Comparison of ENCODE assay signal across 21 mouse cellular contexts in genomic region chr12:28353140-28353539, GRCm38 (mm10).
A peak's percentile ranks its signal among the peaks of the same experiment; 100 is the strongest.
DNase-seq lines count a peak whose midpoint lies in the region; ATAC-seq lines count a peak whose summit lies in the region.
"Had no signal": no experiment of that assay in that cellular context is flagged by ENCODE, and none has a peak within 500 bp of the region (broad histone marks: within the 10 kb centered on the region; RNA-seq: fewer than 3 reads in every experiment).

No protein-coding gene starts in this region.

- peaks cover 21% of the 10 kb centered on the region for H3K4me1 ChIP-seq in midbrain, embryonic 10.5 days
- no peaks in the 10 kb centered on the region for H3K4me1 ChIP-seq in midbrain, embryonic 16.5 days (ENCODE audit: control insufficient read depth, insufficient read depth, low read length)
- H3K4me1 ChIP-seq in embryonic facial prominence, embryonic 13.5 days = peaks cover 18% of the 10 kb centered on the region
- no peaks in the 10 kb centered on the region; the same call in 1 of the 2 replicates for H3K4me1 ChIP-seq in liver, embryonic 15.5 days (replicated peaks)
- H3K4me1 ChIP-seq: neural tube, embryonic 12.5 days had no signal

- H3K9ac ChIP-seq in midbrain, embryonic 16.5 days (ENCODE audit: low read depth, low read length) = no peak overlapping the region
- H3K9ac ChIP-seq in embryonic facial prominence, embryonic 13.5 days = no peak overlapping the region
- no peak overlapping the region for H3K9ac ChIP-seq in liver, embryonic 15.5 days
- H3K9ac ChIP-seq: hindbrain, embryonic 12.5 days; neural tube, embryonic 12.5 days had no signal

- no peaks in the 10 kb centered on the region for H3K36me3 ChIP-seq in midbrain, embryonic 10.5 days
- H3K36me3 ChIP-seq in midbrain, embryonic 16.5 days (ENCODE audit: control insufficient read depth, insufficient read depth, low read length) = no peaks in the 10 kb centered on the region
- H3K36me3 ChIP-seq in embryonic facial prominence, embryonic 13.5 days = no peaks in the 10 kb centered on the region
- H3K36me3 ChIP-seq in liver, embryonic 15.5 days (replicated peaks) = no peaks in the 10 kb centered on the region
- H3K36me3 ChIP-seq: hindbrain, embryonic 12.5 days; neural tube, embryonic 12.5 days had no signal

- WGBS in midbrain, embryonic 10.5 days = 57% methylated on average over 3 of the region's 3 CpGs
- WGBS in midbrain, embryonic 16.5 days = 61% methylated on average over 3 of the region's 3 CpGs
- 46% methylated on average over 3 of the region's 3 CpGs for WGBS in embryonic facial prominence, embryonic 13.5 days
- WGBS in liver, embryonic 15.5 days (ENCODE audit: insufficient replicate concordance) = 42% methylated on average over 3 of the region's 3 CpGs

- H3K27me3 ChIP-seq in midbrain, embryonic 10.5 days (ENCODE audit: low read depth, poor library complexity, severe bottlenecking) = no peaks in the 10 kb centered on the region
- H3K27me3 ChIP-seq in midbrain, embryonic 16.5 days (ENCODE audit: control insufficient read depth, insufficient read depth, low read depth, low read length) = no peaks in the 10 kb centered on the region
- H3K27me3 ChIP-seq in embryonic facial prominence, embryonic 13.5 days = no peaks in the 10 kb centered on the region
- H3K27me3 ChIP-seq in liver, embryonic 15.5 days = no peaks in the 10 kb centered on the region
- H3K27me3 ChIP-seq: hindbrain, embryonic 12.5 days; neural tube, embryonic 12.5 days had no signal

- H3K9me3 ChIP-seq in midbrain, embryonic 10.5 days (replicated peaks) = no peaks in the 10 kb centered on the region
- no peaks in the 10 kb centered on the region for H3K9me3 ChIP-seq in midbrain, embryonic 16.5 days (replicated peaks; ENCODE audit: control insufficient read depth, low read length, poor library complexity, severe bottlenecking)
- no peaks in the 10 kb centered on the region for H3K9me3 ChIP-seq in embryonic facial prominence, embryonic 13.5 days
- H3K9me3 ChIP-seq in liver, embryonic 15.5 days (replicated peaks) = no peaks in the 10 kb centered on the region
- H3K9me3 ChIP-seq: neural tube, embryonic 12.5 days had no signal

- H3K4me3 ChIP-seq in midbrain, embryonic 10.5 days = no peak overlapping the region
- H3K4me3 ChIP-seq in midbrain, embryonic 16.5 days (ENCODE audit: low read depth, low read length) = no peak overlapping the region
- H3K4me3 ChIP-seq in embryonic facial prominence, embryonic 13.5 days = no peak overlapping the region
- H3K4me3 ChIP-seq in liver, embryonic 15.5 days (replicated peaks) = no peak overlapping the region
- H3K4me3 ChIP-seq: hindbrain, embryonic 12.5 days; neural tube, embryonic 12.5 days had no signal

- no peak overlapping the region for H3K4me2 ChIP-seq in midbrain, embryonic 16.5 days (ENCODE audit: low read length)
- no peak overlapping the region for H3K4me2 ChIP-seq in embryonic facial prominence, embryonic 13.5 days
- no peak overlapping the region for H3K4me2 ChIP-seq in liver, embryonic 15.5 days
- H3K4me2 ChIP-seq: hindbrain, embryonic 12.5 days; neural tube, embryonic 12.5 days had no signal

- peak; percentile 21 for DNase-seq in embryo, embryonic 11 days
- DNase-seq in embryo, embryonic 10 days (ENCODE audit: low spot score) = no peak
- DNase-seq in midbrain, embryonic 10.5 days (ENCODE audit: low spot score) = no peak
- DNase-seq in right cerebral cortex, postnatal 4 days = no peak
- no peak for DNase-seq in cerebellum, adult 18-20 months
- DNase-seq: adrenal gland, adult 2 months; cerebellum, adult 8-10 months; gastrocnemius, postnatal 25 days; kidney, adult 9 months; kidney, postnatal 36 days; layer of hippocampus, adult 9-11 months; lung, adult 2 months; lung, postnatal 36 days; thymus, adult 2 months had no signal

- no peak for ATAC-seq in midbrain, embryonic 16.5 days
- no peak for ATAC-seq in embryonic facial prominence, embryonic 13.5 days (ENCODE audit: insufficient number of reproducible peaks, insufficient read depth, low FRiP score, low TSS enrichment, low read depth)
- ATAC-seq in liver, embryonic 15.5 days (ENCODE audit: insufficient read depth) = peak; percentile 73
- ATAC-seq: forebrain, embryonic 14.5 days; inflammation-experienced regulatory T-cells, adult 6 months had no signal

- H3K27ac ChIP-seq in midbrain, embryonic 10.5 days (replicated peaks) = peak overlapping the region; percentile 52; the same call in 1 of the 2 replicates
- H3K27ac ChIP-seq in midbrain, embryonic 16.5 days (ENCODE audit: low read length) = no peak overlapping the region
- H3K27ac ChIP-seq in embryonic facial prominence, embryonic 13.5 days = peak overlapping the region; percentile 22; the same call in 1 of the 2 replicates
- no peak overlapping the region for H3K27ac ChIP-seq in liver, embryonic 15.5 days (replicated peaks)
- H3K27ac ChIP-seq: hindbrain, embryonic 12.5 days; neural tube, embryonic 12.5 days had no signal

Comparison
In these comparisons a context has a peak if more than half of its experiments do, and no peak if none do; other contexts are left out.
1. H3K27ac ChIP-seq: peak in midbrain, embryonic 10.5 days (single experiment) and embryonic facial prominence, embryonic 13.5 days (single experiment); none in midbrain, embryonic 16.5 days (single experiment) and liver, embryonic 15.5 days (single experiment).